Mouse (Mus musculus) testis, adult 2 months (tissue): ENCODE measurements around the gene Trim26.

Experiments
- CTCF ChIP-seq: fragments of 200-500 bp; IDR thresholded peaks from 2 replicates; pipeline ENCODE4 v1.5.1; 2012; ENCODE audit warnings: low read depth, mild to moderate bottlenecking, inconsistent platforms, low read length, moderate library complexity; ENCODE audit not compliant: control insufficient read depth, insufficient read depth, insufficient replicate concordance
- POLR2A ChIP-seq: fragments of 200-500 bp; IDR thresholded peaks from 2 replicates; pipeline ENCODE4 v1.6.1; 2012; ENCODE audit warnings: low read depth, mild to moderate bottlenecking, inconsistent platforms, low read length, moderate library complexity; ENCODE audit not compliant: control insufficient read depth

GRCm38 (mm10) chr17:36836874-36837647 lies at the start of gene Trim26:
- TF ChIP-seq CTCF (no peak), POLR2A (peak; percentile 81)
